Mouse (Mus musculus) kidney, adult 9 months (tissue): Measurements from ENCODE around the gene Dlgap4.
A peak's percentile ranks its signal among the peaks of the same experiment; 100 is the strongest.

Source experiments
- DNase-seq: peaks from one replicate; pipeline ENCODE4 v3.0.0; 2022

The Dlgap4 gene

DNA sequence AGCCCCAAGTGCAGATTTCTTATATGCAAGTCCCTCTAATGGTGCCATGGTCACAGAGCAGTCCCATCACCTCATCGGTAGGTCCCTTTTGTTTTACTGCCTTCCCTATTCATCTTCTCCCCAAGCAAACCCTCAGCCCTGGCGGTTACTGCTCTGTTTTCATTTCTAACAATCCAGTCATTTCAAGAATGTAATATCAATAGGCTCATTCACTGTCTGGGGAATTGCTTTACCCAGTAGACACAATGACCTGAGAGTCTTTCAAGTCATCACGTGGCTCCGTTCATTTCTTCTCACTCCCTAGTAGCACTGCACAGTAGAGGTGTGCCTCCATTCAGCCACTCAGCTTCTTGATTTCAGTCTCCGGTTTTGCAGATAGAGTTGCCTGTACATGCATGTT lies 130.9 kb downstream of the Dlgap4 start:
- no peak for DNase-seq

DNA sequence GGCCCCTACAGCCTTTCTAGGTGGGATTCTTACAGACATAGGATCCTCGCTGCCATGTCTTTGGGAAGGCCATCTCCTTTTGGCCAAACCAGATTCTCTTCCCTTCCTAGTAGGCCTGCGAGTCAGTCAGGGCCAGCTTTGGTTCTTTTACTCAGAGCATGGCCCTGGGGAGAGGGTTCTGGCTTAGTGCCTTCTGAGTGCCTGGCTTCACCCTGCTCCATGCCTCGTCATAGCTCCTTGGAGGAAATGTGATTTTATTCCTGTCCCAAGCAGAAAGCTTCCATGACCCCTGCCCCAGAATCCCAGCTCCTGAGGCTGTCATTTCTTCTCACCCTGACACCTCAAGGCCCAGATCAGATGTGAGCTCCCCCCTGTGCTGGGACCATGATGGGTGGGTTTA lies 133.8 kb downstream of the Dlgap4 start:
- DNase-seq: no peak

DNA sequence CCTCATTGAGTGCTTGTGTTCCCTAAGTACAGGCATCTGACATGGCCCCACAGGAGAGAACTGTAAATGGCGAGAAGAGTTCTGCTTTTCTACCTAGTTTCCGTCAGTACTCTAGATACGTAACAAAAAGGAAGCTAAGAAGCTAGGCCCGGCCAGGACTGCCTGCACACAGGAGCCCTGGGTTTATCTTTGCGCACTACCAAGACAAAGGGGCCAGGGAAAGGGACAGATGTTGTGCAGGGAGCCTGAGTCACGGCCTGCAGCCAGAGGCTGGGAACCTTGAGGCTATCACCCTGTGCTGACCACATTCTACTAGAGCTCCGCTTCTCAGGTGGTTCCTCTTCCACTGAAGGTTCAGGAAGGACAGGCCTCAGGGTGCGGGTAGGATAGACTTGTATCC lies 136.2 kb downstream of the Dlgap4 start:
- DNase-seq: no peak

DNA sequence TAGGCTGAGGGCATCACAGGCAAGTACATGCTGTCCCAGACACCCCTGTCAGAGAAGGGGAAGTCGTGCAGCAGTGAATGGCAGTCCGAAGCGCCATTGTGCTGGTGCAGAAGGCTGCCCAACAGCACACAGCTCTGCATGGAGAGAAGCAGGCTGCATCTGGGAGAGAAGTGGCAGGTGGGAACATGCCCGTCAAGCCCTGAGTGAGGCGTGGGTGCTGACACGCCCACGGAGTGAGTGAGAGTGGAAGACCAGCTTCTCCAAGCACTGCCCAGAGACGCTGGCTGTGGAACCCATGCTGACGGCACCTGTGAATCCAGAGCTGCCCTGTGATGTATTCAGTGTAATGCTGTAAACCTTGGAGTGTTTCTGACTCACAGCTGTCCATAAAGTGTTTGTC lies 143.4 kb downstream of the Dlgap4 start:
- no peak for DNase-seq

DNA sequence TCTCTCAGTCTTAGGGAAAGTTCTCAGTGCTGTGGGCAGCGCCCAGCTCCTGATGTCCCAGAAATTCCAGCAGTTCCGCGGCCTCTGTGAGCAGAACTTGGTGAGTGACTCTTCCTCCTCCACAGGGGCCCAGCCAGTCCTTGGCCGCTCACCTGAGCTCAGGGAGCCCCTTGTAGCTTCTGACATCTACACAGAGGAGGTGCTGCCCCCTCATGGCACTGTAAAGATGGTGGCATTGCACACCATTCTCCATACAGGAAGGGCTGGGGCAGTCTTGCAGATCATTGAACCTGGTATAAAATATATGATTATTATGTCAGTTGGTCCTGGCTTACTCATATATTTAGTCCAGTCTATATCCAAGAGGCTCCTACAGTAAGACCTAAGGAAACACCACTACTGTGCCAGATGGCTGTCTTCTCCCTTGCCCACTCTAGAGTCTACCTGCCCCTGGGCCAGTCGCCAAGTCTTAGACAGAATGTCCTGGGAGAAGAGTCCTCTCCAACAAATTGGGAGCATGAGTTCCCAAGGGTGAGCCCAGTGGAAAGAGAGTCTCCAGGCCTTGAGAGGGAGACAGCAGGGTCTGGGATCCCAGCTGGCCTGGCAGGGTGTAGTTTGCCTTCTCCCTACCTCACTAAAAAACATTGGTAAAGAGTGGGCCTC lies 147.5 kb downstream of the Dlgap4 start:
- no peak for DNase-seq

DNA sequence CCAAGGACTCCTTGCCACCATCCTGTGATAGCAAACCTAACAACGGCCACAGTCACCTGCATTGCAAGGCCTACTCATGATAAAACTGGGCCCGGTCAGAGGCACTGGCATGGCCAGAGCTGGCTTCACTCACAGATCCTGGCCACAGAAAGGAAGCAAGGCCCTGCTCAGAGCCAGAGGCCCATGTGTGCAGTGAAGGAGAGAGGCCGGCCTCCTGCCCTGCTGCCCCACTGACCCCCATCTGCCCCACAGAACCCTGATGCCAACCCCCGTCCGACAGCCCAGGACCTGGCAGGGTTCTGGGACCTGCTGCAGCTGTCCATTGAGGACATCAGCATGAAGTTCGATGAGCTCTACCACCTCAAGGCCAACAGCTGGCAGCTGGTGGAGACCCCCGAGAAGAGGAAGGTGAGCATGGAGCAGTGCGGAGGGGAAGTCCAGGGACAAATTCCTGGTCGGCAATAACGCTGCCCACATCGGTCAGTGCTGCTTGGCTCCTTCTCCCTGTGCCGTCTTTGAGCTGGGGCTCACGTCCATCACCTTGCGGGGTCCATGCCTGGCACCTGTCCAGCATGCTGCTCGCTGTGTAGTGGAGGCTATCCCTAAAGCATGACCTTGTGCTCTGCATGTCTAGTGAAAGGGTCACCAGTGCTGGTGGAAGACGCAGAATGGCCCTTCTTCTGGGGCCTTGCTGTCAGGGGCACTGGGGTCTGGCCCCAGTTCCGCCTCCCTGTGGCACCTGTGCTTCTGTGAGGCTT lies 148.2 kb downstream of the Dlgap4 start:
- DNase-seq: no peak

DNA sequence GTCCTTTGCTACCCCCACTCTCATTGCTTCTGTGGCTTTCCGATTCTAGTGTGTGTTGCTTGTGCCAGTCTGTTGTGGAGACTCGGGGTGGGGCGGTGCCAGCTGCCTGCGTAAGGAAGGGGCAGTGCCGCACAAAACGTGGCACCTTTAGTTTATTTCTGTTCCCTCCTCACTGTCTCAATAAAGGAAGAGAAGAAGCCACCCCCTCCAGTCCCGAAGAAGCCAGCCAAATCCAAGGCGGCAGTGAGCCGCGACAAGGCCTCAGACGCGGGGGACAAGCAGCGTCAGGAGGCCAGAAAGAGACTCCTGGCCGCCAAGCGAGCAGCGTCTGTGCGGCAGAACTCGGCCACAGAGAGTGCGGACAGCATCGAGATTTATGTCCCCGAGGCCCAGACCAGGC lies 149.0 kb downstream of the Dlgap4 start:
- no peak for DNase-seq

DNA sequence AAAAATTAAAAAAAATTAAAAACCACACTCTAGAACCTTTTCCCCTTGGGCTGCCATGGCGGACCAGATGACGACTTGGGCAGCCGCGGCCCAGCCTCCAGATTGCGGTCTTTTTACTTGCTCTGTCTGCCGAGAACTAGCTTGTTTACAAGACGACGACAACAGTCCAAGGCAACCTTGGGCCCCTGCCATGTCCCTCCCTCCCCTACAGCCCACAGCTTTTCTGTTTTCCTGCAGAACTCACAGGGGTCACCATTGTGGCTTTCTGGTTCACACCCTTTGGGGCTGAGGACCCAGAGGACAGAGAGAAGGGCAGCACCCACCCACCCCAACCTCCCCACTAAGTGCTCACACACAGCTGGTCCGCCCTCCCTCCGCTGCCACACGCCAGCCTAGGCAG lies 149.6 kb downstream of the Dlgap4 start:
- DNase-seq: peak; percentile 63

DNA sequence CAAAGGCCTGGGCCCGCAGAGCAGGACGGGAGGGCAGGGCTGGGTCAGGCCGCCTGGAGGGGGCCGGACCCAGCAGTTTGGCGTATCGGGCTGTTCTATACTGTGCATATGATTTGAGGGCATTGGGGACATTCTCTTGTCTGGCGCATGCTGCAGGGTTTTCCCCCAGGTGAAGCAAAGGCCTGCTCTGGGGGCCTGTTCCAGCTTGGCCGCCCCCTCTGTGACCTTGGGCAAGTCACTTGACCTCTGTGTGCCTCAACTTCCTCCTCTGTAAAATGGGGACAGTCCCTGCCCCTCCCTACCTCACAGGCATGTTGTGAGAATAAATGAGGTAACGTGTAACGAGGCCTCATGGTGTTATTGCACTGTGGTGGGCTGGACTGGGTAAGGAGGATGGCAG lies 150.5 kb downstream of the Dlgap4 start:
- no peak for DNase-seq

DNA sequence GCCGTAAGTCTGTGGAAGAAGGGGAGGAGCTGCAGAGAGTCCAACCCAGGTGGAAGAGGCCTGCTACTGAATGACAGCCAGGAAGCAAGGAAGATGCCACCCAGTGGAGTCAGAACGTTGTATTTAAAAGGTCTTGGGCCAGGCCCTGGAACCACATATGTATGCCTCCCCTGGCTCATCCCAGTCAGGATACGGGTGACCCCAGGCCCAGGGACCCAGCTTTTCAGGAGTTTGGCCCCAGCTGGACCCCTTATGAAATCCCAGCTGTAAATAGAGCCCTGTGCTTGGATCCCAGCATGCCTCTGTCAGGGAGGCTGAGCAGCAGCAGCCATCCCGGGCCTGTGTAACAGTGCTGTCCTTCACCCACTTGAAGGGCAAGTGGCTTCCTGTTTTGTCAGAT lies 151.2 kb downstream of the Dlgap4 start:
- no peak for DNase-seq

DNA sequence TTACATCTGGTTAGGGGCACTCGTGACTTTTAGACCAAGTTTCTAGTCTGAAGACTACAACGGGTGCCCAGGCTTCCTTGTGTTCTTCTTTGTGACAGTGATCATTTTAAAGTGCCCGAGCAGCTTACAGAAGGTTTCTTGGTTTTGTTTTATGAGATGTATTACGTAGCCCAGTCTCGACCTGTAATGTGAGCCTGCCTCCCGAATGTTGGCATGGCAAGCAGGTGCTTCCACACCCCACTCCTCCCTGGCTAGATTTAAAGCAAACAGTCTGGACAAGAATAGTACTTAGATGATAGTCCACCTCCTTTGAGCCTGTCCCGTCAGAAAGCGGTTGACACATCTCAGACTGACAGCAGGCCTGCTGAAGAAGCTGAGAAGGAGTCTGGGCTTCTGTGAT lies 152.1 kb downstream of the Dlgap4 start:
- DNase-seq: no peak

DNA sequence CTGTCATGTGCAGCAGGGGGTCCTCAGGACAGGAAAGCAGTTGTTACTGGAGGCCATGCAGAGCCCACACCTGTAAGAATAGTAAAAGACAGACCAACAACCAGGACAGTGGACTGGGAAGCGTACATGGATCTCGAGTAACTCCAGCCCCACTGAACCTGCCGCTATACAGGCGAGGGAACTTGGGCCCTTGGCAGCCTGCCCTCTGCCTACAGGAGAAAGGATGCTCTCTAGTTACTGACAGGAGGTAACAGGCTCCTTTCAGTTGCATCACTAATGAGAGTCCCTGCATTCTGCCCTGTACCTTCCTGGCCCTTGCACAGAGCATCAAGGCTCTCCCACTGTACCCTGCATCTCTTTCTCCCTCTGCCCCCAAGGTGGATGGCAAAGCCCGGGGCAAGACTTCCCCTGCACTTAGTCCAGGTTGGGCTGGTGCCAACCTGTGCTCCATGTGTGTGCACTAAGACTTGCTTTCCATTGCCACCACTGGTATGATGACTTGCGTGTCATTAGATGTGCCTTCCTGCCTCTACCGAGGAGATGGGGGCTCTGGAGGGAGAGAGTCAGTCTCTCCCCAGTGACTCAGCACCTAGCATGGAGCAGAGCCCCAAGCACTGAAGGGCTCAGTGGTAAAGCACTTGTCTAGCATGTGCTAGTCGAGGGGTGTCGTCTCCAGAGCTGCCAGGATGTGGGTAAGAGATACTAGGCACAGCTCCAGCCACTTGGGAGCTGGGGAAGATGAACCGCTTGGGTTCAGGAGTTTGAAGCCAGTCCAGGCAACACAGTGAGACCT lies 152.9 kb downstream of the Dlgap4 start:
- DNase-seq: no peak

DNA sequence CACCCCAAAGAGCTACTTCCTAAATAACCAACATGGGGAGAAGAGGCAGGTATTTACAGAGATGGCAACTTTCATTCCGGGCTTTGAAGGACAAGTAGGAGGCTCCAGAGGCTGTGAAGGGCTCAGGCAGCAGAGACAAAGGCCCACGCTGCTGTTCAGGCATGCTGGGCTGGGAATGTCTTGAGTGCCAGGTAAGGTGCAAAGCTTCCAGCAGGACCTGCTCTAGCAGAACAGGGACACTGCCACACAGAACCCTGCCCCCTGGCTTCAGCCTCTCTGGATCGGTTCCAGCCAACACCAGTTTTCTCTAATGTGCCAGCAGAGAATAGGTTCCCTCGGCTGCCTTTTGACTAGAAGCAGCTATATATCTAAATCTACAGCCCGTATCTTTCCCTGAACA lies 153.6 kb downstream of the Dlgap4 start:
- DNase-seq: no peak

DNA sequence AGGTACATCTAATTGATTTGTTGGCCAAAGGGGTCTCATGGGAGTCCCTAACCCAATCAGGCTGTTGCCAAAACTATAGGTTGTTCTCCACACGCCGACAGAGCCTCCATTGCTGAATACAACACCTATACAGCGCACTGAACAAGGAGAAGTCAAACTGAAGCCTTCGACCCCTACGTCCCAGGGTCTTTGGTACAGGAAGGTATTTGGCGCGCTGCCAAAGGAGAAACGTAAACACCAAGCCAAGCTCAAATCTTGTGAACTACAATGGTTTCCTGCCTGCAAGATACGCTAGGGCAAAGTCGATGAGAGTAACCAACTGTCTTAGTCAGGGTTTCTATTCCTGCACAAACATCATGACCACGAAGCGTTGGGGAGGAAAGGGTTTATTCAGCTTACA lies 155.8 kb downstream of the Dlgap4 start:
- DNase-seq: no peak

DNA sequence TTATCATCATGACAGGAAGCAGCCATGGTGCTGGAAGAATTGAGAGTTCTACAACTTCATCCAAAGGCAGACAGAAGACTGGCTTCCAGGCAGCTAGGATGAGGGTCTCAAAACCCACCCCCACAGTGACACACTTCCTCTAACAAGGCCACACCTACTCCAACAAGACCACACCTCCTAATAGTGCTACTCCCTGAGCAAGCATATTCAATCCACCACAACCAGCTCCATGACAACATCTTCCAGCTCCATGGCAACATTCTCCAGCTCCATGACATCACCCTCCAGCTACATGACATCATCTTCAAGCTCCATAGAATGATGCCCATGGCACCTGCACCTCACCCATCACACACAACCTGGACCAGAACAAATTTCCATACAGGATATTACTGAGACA lies 160.0 kb downstream of the Dlgap4 start:
- DNase-seq: no peak

DNA sequence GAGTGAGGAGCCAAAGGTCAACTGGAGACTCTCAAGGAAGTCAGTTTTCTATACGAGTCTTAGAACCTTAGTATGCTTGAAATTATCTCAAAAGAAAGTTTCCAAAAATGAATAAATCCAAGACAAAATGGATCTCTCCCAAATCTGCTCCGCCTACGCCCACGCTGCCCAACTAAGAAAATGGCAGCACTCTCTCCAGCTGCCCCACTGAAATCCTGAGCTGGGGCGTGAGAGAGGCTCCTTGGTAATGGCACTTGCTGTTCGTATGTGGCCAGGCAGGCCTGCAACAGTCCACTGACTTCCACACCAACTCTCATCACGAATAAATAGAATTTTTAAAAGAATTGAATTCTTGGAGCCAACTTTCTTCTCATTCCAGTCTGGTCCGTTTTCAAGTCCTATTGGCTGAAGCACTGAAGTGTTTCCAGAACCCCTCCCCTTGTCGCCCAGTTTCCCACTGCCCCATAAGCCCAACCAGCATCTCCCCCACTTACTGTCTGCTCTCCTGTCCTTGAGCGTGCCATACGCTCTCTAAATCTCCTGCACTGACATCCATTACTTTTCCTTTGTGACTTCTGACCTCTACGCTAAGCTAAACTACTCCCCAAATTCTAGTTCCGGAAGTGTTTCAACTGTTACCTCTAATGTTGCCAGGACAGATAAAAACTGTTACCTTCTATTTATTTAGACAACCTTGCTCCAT lies 160.7 kb downstream of the Dlgap4 start:
- DNase-seq: no peak

DNA sequence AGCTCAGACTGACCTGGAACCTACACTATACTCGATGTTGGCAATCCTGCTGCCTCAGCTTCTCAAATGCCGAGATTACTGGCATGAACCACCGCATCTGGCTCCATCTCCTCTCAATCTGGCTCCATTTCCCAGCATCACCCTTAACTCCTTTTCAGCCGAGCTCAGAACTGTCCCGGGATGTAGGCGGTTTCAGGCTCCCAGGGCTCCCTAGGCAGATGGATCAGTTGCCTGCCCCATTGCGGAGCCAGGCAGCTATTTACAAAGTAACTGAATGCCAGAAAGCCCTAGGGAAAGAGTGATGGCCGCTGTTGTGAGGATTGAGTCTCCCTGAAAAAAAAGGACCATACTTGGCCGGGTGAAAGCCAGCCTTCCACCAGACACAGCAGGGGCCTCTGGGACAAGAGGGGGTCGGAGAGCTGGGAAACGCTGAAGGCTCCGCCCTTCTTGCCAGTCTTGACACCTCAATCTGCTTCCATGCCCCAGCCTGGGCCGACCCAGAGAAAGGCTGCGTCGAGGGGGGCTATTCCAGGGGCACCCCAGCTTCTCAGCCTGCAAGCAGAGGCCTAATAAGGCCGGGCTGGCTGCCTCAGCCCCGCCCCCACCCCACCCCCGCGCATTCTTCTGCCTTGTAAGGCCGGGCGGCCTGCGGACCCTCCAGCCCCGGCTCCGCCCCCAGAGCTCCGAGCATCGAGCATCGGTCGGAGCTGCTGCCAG lies 161.4 kb downstream of the Dlgap4 start, which contains the start of gene Myl9:
Myl9 (plus strand) TSS at position 683 of the 717 bp plus-strand sequence.
- DNase-seq: peak; percentile 30

DNA sequence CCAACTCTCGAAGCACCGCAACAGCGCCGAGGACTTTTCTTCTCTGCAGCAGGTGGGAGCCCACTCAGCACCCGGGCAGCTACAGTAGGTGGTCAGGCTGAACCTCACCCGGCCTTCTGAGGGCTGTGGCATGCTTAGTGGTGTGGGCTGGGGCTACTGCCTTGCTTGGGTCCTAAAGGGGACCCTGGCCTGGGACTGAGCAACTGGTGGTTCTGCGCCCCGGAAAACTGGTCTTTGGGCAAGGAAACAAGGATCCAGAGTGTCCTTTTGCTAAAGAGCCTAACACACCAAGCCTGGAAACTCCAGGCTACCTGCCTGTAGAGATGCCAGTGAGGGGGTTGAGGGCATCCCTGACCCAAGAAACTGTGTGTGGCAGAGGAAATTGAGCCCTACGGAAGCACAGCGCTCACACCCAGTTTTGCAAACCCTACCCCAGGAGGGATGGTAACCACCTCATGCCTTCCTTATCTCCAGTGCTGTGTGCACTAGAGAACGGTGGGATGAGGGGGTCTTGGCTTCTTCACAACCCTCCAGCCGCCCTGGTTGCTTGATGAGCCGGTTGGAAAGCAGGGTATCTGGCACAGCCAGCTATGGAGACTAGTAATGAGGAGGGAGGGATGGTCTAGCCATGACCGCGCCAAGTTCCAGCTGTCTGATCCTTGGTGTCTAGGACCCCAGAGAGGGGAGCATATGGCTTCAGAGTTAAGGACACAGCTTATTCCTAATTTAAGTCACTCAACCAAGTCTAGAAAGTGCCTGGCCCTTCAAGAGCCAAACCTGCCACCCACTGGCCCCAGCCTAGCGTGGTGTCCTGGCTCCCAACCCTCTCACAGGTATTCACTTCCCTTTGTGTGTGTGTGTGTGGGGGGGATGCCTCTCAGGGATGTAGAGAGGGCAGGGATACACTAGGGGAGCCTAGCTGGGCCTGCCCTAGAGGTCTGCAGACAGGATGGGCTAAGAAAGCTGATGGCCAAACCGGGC lies 162.2 kb downstream of the Dlgap4 start:
- DNase-seq: no peak

DNA sequence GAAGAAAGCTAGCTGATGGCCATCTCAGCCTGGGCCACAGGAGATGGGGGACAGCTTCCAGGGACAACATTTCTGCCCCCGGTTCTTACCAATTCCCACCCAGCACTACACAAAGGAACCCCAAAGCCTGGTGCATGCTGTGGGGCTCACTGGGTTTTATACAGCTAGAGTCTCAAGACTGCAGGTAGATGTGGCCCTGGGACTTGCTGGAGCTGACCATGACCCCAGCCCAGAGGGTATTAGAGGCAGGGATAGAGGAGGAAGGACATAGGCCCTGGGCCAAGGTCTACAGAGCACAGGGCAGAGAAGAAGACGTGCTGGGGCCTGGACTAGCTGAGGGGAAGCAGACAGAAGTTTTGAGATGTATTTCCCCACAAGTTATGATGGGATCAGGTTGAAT lies 163.4 kb downstream of the Dlgap4 start:
- no peak for DNase-seq

DNA sequence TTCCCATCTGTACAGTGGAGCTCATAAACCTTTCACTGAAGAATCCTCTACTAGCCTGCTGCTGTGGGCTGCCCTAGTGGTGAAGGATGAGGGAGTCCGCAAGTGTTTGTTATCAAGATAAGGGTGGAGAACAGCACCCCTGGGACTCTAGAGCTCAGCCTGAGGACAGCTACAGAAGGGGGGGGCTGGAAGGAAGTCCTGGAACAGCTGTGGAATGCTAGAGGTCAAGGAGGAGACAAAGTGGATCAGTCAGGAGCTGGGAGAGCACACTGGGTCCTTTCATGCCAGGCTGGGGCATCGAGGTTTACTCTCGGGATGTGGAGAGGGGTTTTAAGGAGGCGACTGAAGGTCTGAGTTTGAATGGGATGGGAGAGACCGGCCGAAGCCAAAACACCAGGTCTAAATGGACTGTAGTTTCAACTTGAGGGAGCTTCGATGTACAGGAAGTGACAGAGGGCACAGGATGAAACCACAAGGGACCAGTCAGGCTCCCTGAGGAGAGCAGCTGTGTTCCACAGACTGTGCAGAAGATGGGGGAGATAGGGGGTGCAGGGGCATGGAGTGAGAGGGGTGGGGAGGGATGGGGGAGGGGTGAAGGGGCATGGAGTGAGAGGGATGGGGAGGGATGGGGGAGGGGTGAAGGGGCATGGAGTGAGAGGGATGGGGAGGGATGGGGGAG lies 164.0 kb downstream of the Dlgap4 start:
- peak; percentile 51 for DNase-seq

DNA sequence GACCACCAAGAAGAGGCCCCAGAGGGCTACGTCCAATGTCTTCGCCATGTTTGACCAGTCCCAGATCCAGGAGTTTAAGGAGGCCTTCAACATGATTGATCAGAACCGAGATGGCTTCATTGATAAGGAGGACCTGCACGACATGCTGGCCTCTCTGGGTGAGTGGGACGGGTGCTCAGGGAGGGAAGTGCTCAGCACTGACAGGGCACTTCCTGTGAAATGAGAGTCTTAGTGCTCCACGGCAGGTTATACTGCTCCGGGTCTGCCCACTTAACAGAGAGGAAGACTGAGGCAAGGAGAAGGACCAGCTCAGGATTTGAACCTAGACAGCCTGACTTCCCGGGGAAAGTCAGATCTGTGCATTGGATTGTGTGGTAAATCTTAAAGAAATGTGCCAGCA lies 165.1 kb downstream of the Dlgap4 start:
- no peak for DNase-seq
